Mouse (Mus musculus): ENCODE measurements around the gene Tra2a. TPM values are rescaled to one million over a fixed set of nuclear protein-coding genes. Genes with fewer than 3 reads are reported as not detected.

Tra2a gene
- total and polyA plus RNA-seq, 3 experiments, result 55.4 to 120 (median 103) TPM

- H3K27me3 ChIP-seq (replicated peaks), result no peaks in the 10 kb centered on the region
- no peak overlapping the region for H3K9ac ChIP-seq (ENCODE audit: insufficient read depth, low read depth)
- dilution Hi-C loops (cut with MboI; ENCODE audit: extremely low pct_ligation_motif_present, extremely low pct_unique_long_range_greater_than_20kb, low sequenced_read_pairs) (no loop called here), in situ Hi-C loops (cut with MboI; ENCODE audit: low pct_ligation_motif_present, low pct_unique_long_range_greater_than_20kb, low sequenced_read_pairs) (loop anchor here (10.0 kb wide), 1 partner anchor 48 kb away; no protein-coding TSS in a partner anchor)
- no peaks in the 10 kb centered on the region for H3K9me3 ChIP-seq (replicated peaks; ENCODE audit: low read length)
- H3K36me3 ChIP-seq (replicated peaks in 1 of 2; ENCODE audit: control insufficient read depth in 1 of 2, insufficient read depth in 1 of 2, low read length in 1 of 2), result peaks cover 12 to 39% of the 10 kb centered on the region in 2 experiments
- no peak overlapping the region for H3K4me3 ChIP-seq (replicated peaks in 1 of 3; ENCODE audit: low read depth in 2 of 3, low read length in 2 of 3, poor library complexity in 1 of 3)
- peaks cover 29% of the 10 kb centered on the region for H3K79me2 ChIP-seq (replicated peaks; ENCODE audit: control insufficient read depth, extremely low read depth, insufficient read depth, poor library complexity, severe bottlenecking)
- H3K4me1 ChIP-seq (ENCODE audit: control insufficient read depth in 1 of 2, insufficient read depth in 2 of 2), result peaks cover 13 to 56% of the 10 kb centered on the region in 2 experiments
- H3K27ac ChIP-seq (ENCODE audit: insufficient read depth, low read depth), result no peak overlapping the region
- DNase-seq (ENCODE audit: extremely low read depth), result no peak
- TF ChIP-seq BHLHE40 (IDR thresholded peaks at IDR 0.05; ENCODE audit: low read depth, low read length) (no peak), ZC3H11A (IDR thresholded peaks at IDR 0.05; ENCODE audit: low read depth, low read length) (no peak), KAT2A (IDR thresholded peaks at IDR 0.05; ENCODE audit: insufficient replicate concordance, low read length) (no peak), POLR2A (IDR thresholded peaks at IDR 0.05; ENCODE audit: low read depth, low read length) (no peak), IRF4 (IDR thresholded peaks at IDR 0.05; ENCODE audit: low read depth, low read length) (no peak), USF1 (IDR thresholded peaks at IDR 0.05; ENCODE audit: low read depth, low read length) (no peak), MAFK (IDR thresholded peaks at IDR 0.05; ENCODE audit: insufficient replicate concordance, low read length) (no peak), UBTF (IDR thresholded peaks at IDR 0.05; ENCODE audit: low read depth, low read length) (no peak), GABPA (IDR thresholded peaks at IDR 0.05; ENCODE audit: insufficient replicate concordance, low read depth, low read length) (no peak), SIN3A (IDR thresholded peaks at IDR 0.05; ENCODE audit: low read length) (no peak)
- H3K4me2 ChIP-seq (ENCODE audit: insufficient read depth, low read depth, poor library complexity, severe bottlenecking), result 0 out of 2 replicates have a peak overlapping the region, but pooled peaks have one; percentile 3
These were observed 57.4 kb downstream of the Tra2a start for GRCm38 (mm10) chr6:49206416-49206815.

DNA sequence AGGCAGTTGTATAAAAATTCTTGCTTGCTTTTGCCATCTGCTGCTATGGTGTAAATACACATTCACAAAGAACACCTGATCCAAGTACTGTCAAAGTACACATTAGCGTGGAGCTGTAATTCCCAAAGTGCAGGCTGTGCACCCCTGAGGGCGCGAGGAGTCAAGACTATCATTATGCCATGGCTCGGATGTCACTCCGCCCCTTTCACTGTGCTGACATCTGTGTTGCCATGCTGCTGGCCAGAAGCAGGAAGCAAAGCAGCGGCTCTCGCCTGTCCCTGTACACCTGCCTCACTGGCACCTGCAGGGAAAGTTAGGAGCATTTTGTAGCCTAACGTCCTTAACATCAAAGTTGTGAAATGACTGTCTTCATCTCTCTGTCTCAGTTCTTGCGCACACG, 68.6 kb downstream of the Tra2a start:
- Histone ChIP-seq H3K9me3 (replicated peaks; ENCODE audit: low read length) (peaks cover 25% of the 10 kb centered on the region), H3K79me2 (replicated peaks; ENCODE audit: control insufficient read depth, extremely low read depth, insufficient read depth, poor library complexity, severe bottlenecking) (peaks cover 11% of the 10 kb centered on the region), H3K27ac (ENCODE audit: insufficient read depth, low read depth) (no peak overlapping the region), H3K27me3 (replicated peaks) (no peaks in the 10 kb centered on the region), H3K9ac (ENCODE audit: insufficient read depth, low read depth) (no peak overlapping the region), H3K4me2 (ENCODE audit: insufficient read depth, low read depth, poor library complexity, severe bottlenecking) (no peak overlapping the region), H3K36me3 (replicated peaks in 1 of 2; ENCODE audit: control insufficient read depth in 1 of 2, insufficient read depth in 1 of 2, low read length in 1 of 2) (peaks cover 13 to 63% of the 10 kb centered on the region in 2 experiments), H3K4me1 (ENCODE audit: control insufficient read depth in 1 of 2, insufficient read depth in 2 of 2) (no peaks in the 10 kb centered on the region), H3K4me3 (replicated peaks in 1 of 3; ENCODE audit: low read depth in 2 of 3, low read length in 2 of 3, poor library complexity in 1 of 3) (no peak overlapping the region)
- dilution Hi-C loops (cut with MboI; ENCODE audit: extremely low pct_ligation_motif_present, extremely low pct_unique_long_range_greater_than_20kb, low sequenced_read_pairs), result no loop called here
- in situ Hi-C loops (cut with MboI; ENCODE audit: low pct_ligation_motif_present, low pct_unique_long_range_greater_than_20kb, low sequenced_read_pairs), result no loop called here
- DNase-seq (ENCODE audit: extremely low read depth), result no peak
- no peak for TF ChIP-seq SMC3 (IDR thresholded peaks at IDR 0.05; ENCODE audit: low read depth, low read length)

DNA sequence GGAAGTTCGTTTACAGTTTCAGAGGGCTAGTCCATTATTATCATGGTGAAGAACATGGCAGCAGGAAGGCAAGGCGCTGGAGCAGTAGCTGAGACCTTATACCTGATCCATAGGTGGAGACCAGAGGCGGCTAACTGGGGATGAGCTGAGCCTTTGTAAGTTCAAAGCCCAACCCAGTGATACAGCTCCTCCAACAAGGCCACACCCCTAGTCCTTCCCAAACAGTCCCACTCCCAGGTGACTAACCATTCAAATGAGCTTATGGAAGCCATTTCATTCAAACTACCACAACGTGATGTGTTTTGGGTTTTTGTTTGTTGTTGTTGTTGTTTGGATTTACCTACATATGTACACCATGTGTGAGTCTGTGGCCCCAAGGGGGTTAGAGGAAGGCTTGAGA, 69.3 kb downstream of the Tra2a start:
- Histone ChIP-seq H3K4me3 (replicated peaks in 1 of 3; ENCODE audit: low read depth in 2 of 3, low read length in 2 of 3, poor library complexity in 1 of 3) (no peak overlapping the region), H3K4me2 (ENCODE audit: insufficient read depth, low read depth, poor library complexity, severe bottlenecking) (no peak overlapping the region), H3K79me2 (replicated peaks; ENCODE audit: control insufficient read depth, extremely low read depth, insufficient read depth, poor library complexity, severe bottlenecking) (peaks cover 11% of the 10 kb centered on the region), H3K27me3 (replicated peaks) (no peaks in the 10 kb centered on the region), H3K9me3 (replicated peaks; ENCODE audit: low read length) (peaks cover 25% of the 10 kb centered on the region), H3K36me3 (replicated peaks in 1 of 2; ENCODE audit: control insufficient read depth in 1 of 2, insufficient read depth in 1 of 2, low read length in 1 of 2) (peaks cover 13 to 65% of the 10 kb centered on the region in 2 experiments), H3K9ac (ENCODE audit: insufficient read depth, low read depth) (no peak overlapping the region), H3K4me1 (ENCODE audit: control insufficient read depth in 1 of 2, insufficient read depth in 2 of 2) (no peaks in the 10 kb centered on the region), H3K27ac (ENCODE audit: insufficient read depth, low read depth) (no peak overlapping the region)
- TF ChIP-seq HCFC1 (IDR thresholded peaks at IDR 0.05; ENCODE audit: low read depth, low read length) (no peak), POLR2A (IDR thresholded peaks at IDR 0.05; ENCODE audit: low read depth, low read length) (no peak)
- DNase-seq (ENCODE audit: extremely low read depth), result no peak
- in situ Hi-C loops (cut with MboI; ENCODE audit: low pct_ligation_motif_present, low pct_unique_long_range_greater_than_20kb, low sequenced_read_pairs), result no loop called here
- dilution Hi-C loops (cut with MboI; ENCODE audit: extremely low pct_ligation_motif_present, extremely low pct_unique_long_range_greater_than_20kb, low sequenced_read_pairs), result no loop called here

Other genes with a start within 250 kb of the Tra2a start
- 0.08 TPM in 1 of 2 replicates, not detected in the other for gene Gpnmb, start 227.5 kb downstream of the Tra2a start, total RNA-seq (2012; rRNA removed)
- gene Gpnmb, start 227.5 kb downstream of the Tra2a start, total RNA-seq (2014; rRNA removed), result not detected in 2 replicates
- 0.24 TPM in 1 of 2 replicates, not detected in the other for gene Gpnmb, start 227.5 kb downstream of the Tra2a start, polyA plus RNA-seq (2012; ENCODE audit: insufficient read length, low read depth)
- 35.4 and 39.0 TPM in 2 replicates for gene Malsu1, start 190.2 kb downstream of the Tra2a start, total RNA-seq (2012; rRNA removed)
- gene Malsu1, start 190.2 kb downstream of the Tra2a start, total RNA-seq (2014; rRNA removed), result 57.1 and 59.6 TPM in 2 replicates
- 73.5 and 78.7 TPM in 2 replicates for gene Malsu1, start 190.2 kb downstream of the Tra2a start, polyA plus RNA-seq (2012; ENCODE audit: insufficient read length, low read depth)
- 18.4 TPM in 2 replicates for gene Igf2bp3, start 49.1 kb downstream of the Tra2a start, total RNA-seq (2012; rRNA removed)
- gene Igf2bp3, start 49.1 kb downstream of the Tra2a start, total RNA-seq (2014; rRNA removed), result 35.6 and 39.1 TPM in 2 replicates
- 22.0 and 23.1 TPM in 2 replicates for gene Igf2bp3, start 49.1 kb downstream of the Tra2a start, polyA plus RNA-seq (2012; ENCODE audit: insufficient read length, low read depth)
- gene Ccdc126, start 55.2 kb upstream of the Tra2a start, total RNA-seq (2012; rRNA removed), result 2.1 and 2.3 TPM in 2 replicates
- gene Ccdc126, start 55.2 kb upstream of the Tra2a start, total RNA-seq (2014; rRNA removed), result 6.1 and 6.3 TPM in 2 replicates
- 2.8 TPM in 2 replicates for gene Ccdc126, start 55.2 kb upstream of the Tra2a start, polyA plus RNA-seq (2012; ENCODE audit: insufficient read length, low read depth)
- gene Fam221a, start 103.7 kb upstream of the Tra2a start, total RNA-seq (2012; rRNA removed), result not detected in 2 replicates
- not detected in 2 replicates for gene Fam221a, start 103.7 kb upstream of the Tra2a start, total RNA-seq (2014; rRNA removed)
- gene Fam221a, start 103.7 kb upstream of the Tra2a start, polyA plus RNA-seq (2012; ENCODE audit: insufficient read length, low read depth), result not detected in 2 replicates
- not detected in 2 replicates for gene Stk31, start 131.6 kb upstream of the Tra2a start, total RNA-seq (2012; rRNA removed)
- gene Stk31, start 131.6 kb upstream of the Tra2a start, total RNA-seq (2014; rRNA removed), result not detected in 2 replicates
- gene Stk31, start 131.6 kb upstream of the Tra2a start, polyA plus RNA-seq (2012; ENCODE audit: insufficient read length, low read depth), result not detected in 2 replicates